Mouse (Mus musculus) small intestine, adult 2 months (tissue): Measurements from ENCODE around the gene Tmx2.
A peak's percentile ranks its signal among the peaks of the same experiment; 100 is the strongest.

Source experiments
- CTCF ChIP-seq: fragments of 200-500 bp; IDR thresholded peaks from 2 replicates; pipeline ENCODE4 v1.5.1; 2012; ENCODE audit warnings: low read depth, mild to moderate bottlenecking, control low read depth, inconsistent platforms, low read length, moderate library complexity, mixed read lengths; ENCODE audit not compliant: insufficient replicate concordance, insufficient read length; ENCODE audit errors: extremely low read depth
- POLR2A ChIP-seq: fragments of 200-500 bp; IDR thresholded peaks from 2 replicates; pipeline ENCODE4 v1.6.1; 2012; ENCODE audit warnings: low read depth, mild to moderate bottlenecking, control low read depth, inconsistent platforms, low read length, moderate library complexity

GRCm38 (mm10) chr2:84677968-84678880, 716 bp downstream of the Tmx2 start, which contains the start of the genes Gm28635 and Med19:
- TF ChIP-seq POLR2A, result peak; percentile 49; the same call in 1 of the 2 replicates
- TF ChIP-seq CTCF, result no peak
